Mouse (Mus musculus) midbrain, embryonic 16.5 days (tissue): Measurements from ENCODE around the gene Pdia2. TPM values are rescaled to one million over a fixed set of nuclear protein-coding genes. Genes with fewer than 3 reads are reported as not detected.
"Not testable (repeated sequence)": the region's sequence is repeated elsewhere in the genome, so short reads cannot be mapped to it uniquely, and the experiment has no call there.

ENCODE experiments used
- ATAC-seq: fragments of 200-750 bp; cut with Nextera tagmentation; 2 replicates; pipeline ENCODE4 v1.8.0; 2017; ENCODE audit warnings: moderate TSS enrichment
- H3K27ac ChIP-seq: fragments of 300-500 bp; sonication (generic); 2 replicates; pipeline ENCODE4 v1.5.1; 2014; ENCODE audit warnings: mild to moderate bottlenecking, low read length, mixed read lengths
- H3K27me3 ChIP-seq: fragments of 300-500 bp; sonication (generic); 2 replicates; pipeline ENCODE4 v1.6.1; 2014; ENCODE audit warnings: low read depth, low read length, mixed read lengths; ENCODE audit not compliant: control insufficient read depth, insufficient read depth
- H3K36me3 ChIP-seq: fragments of 300-500 bp; sonication (generic); 2 replicates; pipeline ENCODE4 v1.6.1; 2014; ENCODE audit warnings: mild to moderate bottlenecking, low read length, moderate library complexity, mixed read lengths; ENCODE audit not compliant: control insufficient read depth, insufficient read depth
- H3K4me1 ChIP-seq: fragments of 300-500 bp; sonication (generic); 2 replicates; pipeline ENCODE4 v1.6.1; 2014; ENCODE audit warnings: mild to moderate bottlenecking, low read length, mixed read lengths; ENCODE audit not compliant: control insufficient read depth, insufficient read depth
- H3K4me2 ChIP-seq: fragments of 300-500 bp; sonication (generic); 2 replicates; pipeline ENCODE4 v1.6.1; 2014; ENCODE audit warnings: mild to moderate bottlenecking, low read length, mixed read lengths
- H3K4me3 ChIP-seq: fragments of 300-500 bp; sonication (generic); 2 replicates; pipeline ENCODE4 v1.5.1; 2014; ENCODE audit warnings: low read depth, mild to moderate bottlenecking, low read length, moderate library complexity, mixed read lengths
- H3K9ac ChIP-seq: fragments of 300-500 bp; sonication (generic); 2 replicates; pipeline ENCODE4 v1.6.1; 2014; ENCODE audit warnings: low read depth, low read length, mixed read lengths
- H3K9me3 ChIP-seq: fragments of 300-500 bp; sonication (generic); replicated peaks from 2 replicates; pipeline ENCODE4 v1.6.1; 2014; ENCODE audit warnings: mild to moderate bottlenecking, low read length, mixed read lengths; ENCODE audit not compliant: control insufficient read depth, poor library complexity, severe bottlenecking
- WGBS: fragments of 180-500 bp; shearing (Covaris S2); extraction: QIAGEN DNeasy Blood & Tissue Kit; methylation state at CpG from one replicate; pipeline ENCODE4 v1.1.7; 2014; 5-methylcytosine and 5-hydroxymethylcytosine counted together
- polyA plus RNA-seq: library from polyadenylated mRNA; unstranded; fragments of >200 nt; fragmentation: Nextera tagmentation; extraction: Ambion mirVana; gene quantifications from 2 replicates; pipeline ENCODE4 v1.2.1, GENCODE M21; 2015

Gene Pdia2
- polyA plus RNA-seq, 1 experiment from 2014 or later: 0.48 TPM

- peaks cover 5% of the 10 kb centered on the region; the same call in 1 of the 2 replicates for H3K4me1 ChIP-seq
- H3K36me3 ChIP-seq: no peaks in the 10 kb centered on the region
- H3K9me3 ChIP-seq: no peaks in the 10 kb centered on the region
- no peak overlapping the region for H3K27ac ChIP-seq
- peaks cover 20% of the 10 kb centered on the region for H3K27me3 ChIP-seq
- ATAC-seq: no peak
- no peak overlapping the region for H3K4me2 ChIP-seq
- 65% methylated on average over 1 of the region's 1 CpGs for WGBS
- no peak overlapping the region for H3K9ac ChIP-seq
- H3K4me3 ChIP-seq: no peak overlapping the region
Measured at GRCm38 (mm10) chr17:26206392-26206791, 7.5 kb upstream of the Pdia2 start.

GRCm38 (mm10) chr17:26204766-26205165 is 5.9 kb upstream of the Pdia2 start:
- Histone ChIP-seq H3K9ac (no peak overlapping the region), H3K27ac (no peak overlapping the region), H3K27me3 (peaks cover 25% of the 10 kb centered on the region), H3K9me3 (no peaks in the 10 kb centered on the region), H3K36me3 (no peaks in the 10 kb centered on the region), H3K4me3 (no peak overlapping the region), H3K4me2 (no peak overlapping the region), H3K4me1 (peaks cover 5% of the 10 kb centered on the region; the same call in 1 of the 2 replicates)
- no peak for ATAC-seq
- WGBS: 18% methylated on average over 11 of the region's 11 CpGs

GRCm38 (mm10) chr17:26203321-26203811 is 4.5 kb upstream of the Pdia2 start:
- WGBS: 2% methylated on average over 26 of the region's 30 CpGs
- H3K27me3 ChIP-seq: peaks cover 31% of the 10 kb centered on the region
- 0 out of 2 replicates have a peak, but pooled peaks have one; percentile 26 for ATAC-seq

GRCm38 (mm10) chr17:26202737-26203136 is 3.9 kb upstream of the Pdia2 start, which contains the start of gene Rgs11:
Gene Rgs11 (plus strand): TSS chr17:26202951.
- 0 out of 2 replicates have a peak, but pooled peaks have one; percentile 2 for ATAC-seq
- Histone ChIP-seq H3K4me3 (peak within 1 kb of the TSS; percentile 47), H3K4me2 (peak within 1 kb of the TSS; percentile 89), H3K4me1 (peaks cover 5% of the 10 kb centered on the region; the same call in 1 of the 2 replicates), H3K27ac (no peak within 1 kb of the TSS), H3K36me3 (no peaks in the 10 kb centered on the region), H3K9ac (peak within 1 kb of the TSS; percentile 58), H3K27me3 (peaks cover 31% of the 10 kb centered on the region), H3K9me3 (no peaks in the 10 kb centered on the region)
- WGBS: 3% methylated on average over 22 of the region's 22 CpGs

More at GRCm38 (mm10) chr17:26203321-26203811, 4.5 kb upstream of the Pdia2 start:
- Histone ChIP-seq H3K4me3 (peak overlapping the region; percentile 47), H3K9me3 (no peaks in the 10 kb centered on the region), H3K27ac (no peak overlapping the region), H3K9ac (peak overlapping the region; percentile 58), H3K4me2 (peak overlapping the region; percentile 89), H3K36me3 (no peaks in the 10 kb centered on the region), H3K4me1 (peaks cover 5% of the 10 kb centered on the region; the same call in 1 of the 2 replicates)

- Histone ChIP-seq H3K9me3 (no peaks in the 10 kb centered on the region), H3K27ac (no peak overlapping the region), H3K27me3 (peaks cover 31% of the 10 kb centered on the region), H3K36me3 (no peaks in the 10 kb centered on the region; the same call in 1 of the 2 replicates), H3K4me2 (peak overlapping the region; percentile 80; the same call in 1 of the 2 replicates), H3K9ac (no peak overlapping the region), H3K4me1 (peaks cover 5% of the 10 kb centered on the region; the same call in 1 of the 2 replicates), H3K4me3 (no peak overlapping the region)
- no peak for ATAC-seq
Measured at GRCm38 (mm10) chr17:26201998-26202397, 3.1 kb upstream of the Pdia2 start.

GRCm38 (mm10) chr17:26200831-26201705 is 2.2 kb upstream of the Pdia2 start:
- ATAC-seq: peak; percentile 58
- peaks cover 31% of the 10 kb centered on the region for H3K27me3 ChIP-seq
- WGBS: under 1% methylated on average over 33 of the region's 92 CpGs

GRCm38 (mm10) chr17:26192481-26193190 is 6.3 kb downstream of the Pdia2 start:
- H3K36me3 ChIP-seq: peaks cover 58% of the 10 kb centered on the region
- H3K27me3 ChIP-seq: no peaks in the 10 kb centered on the region
- H3K9ac ChIP-seq: no peak overlapping the region
- no peak for ATAC-seq
- WGBS: 94% methylated on average over 15 of the region's 15 CpGs
- H3K9me3 ChIP-seq: no peaks in the 10 kb centered on the region
- no peak overlapping the region for H3K4me2 ChIP-seq
- H3K27ac ChIP-seq: no peak overlapping the region
- no peak overlapping the region for H3K4me3 ChIP-seq
- no peaks in the 10 kb centered on the region for H3K4me1 ChIP-seq

More at GRCm38 (mm10) chr17:26200831-26201705, 2.2 kb upstream of the Pdia2 start:
- Histone ChIP-seq H3K27ac (no peak overlapping the region), H3K9me3 (no peaks in the 10 kb centered on the region), H3K9ac (peak overlapping the region; percentile 70), H3K4me2 (peak overlapping the region; percentile 80), H3K4me1 (peaks cover 5% of the 10 kb centered on the region; the same call in 1 of the 2 replicates), H3K36me3 (no peaks in the 10 kb centered on the region; the same call in 1 of the 2 replicates), H3K4me3 (peak overlapping the region; percentile 57)

GRCm38 (mm10) chr17:26191486-26191885 is 7.4 kb downstream of the Pdia2 start:
- peaks cover 62% of the 10 kb centered on the region for H3K36me3 ChIP-seq
- not testable (repeated sequence) for H3K27me3 ChIP-seq, H3K4me2 ChIP-seq, H3K9me3 ChIP-seq, ATAC-seq, H3K27ac ChIP-seq, H3K4me3 ChIP-seq, H3K9ac ChIP-seq, H3K4me1 ChIP-seq
- WGBS: 91% methylated on average over 7 of the region's 7 CpGs
